Mouse (Mus musculus) spleen, adult 2 months (tissue): Measurements from ENCODE around the gene Spta1.

ENCODE experiments used
- CTCF ChIP-seq: fragments of 200-500 bp; IDR thresholded peaks from 2 replicates; pipeline ENCODE4 v1.5.1; 2011; ENCODE audit warnings: mild to moderate bottlenecking, inconsistent platforms; ENCODE audit not compliant: insufficient read depth, insufficient read length, insufficient replicate concordance; ENCODE audit errors: extremely low read depth
- POLR2A ChIP-seq: fragments of 200-500 bp; IDR thresholded peaks from 2 replicates; pipeline ENCODE4 v1.6.1; 2011; ENCODE audit warnings: low read depth, low read length, inconsistent platforms

DNA sequence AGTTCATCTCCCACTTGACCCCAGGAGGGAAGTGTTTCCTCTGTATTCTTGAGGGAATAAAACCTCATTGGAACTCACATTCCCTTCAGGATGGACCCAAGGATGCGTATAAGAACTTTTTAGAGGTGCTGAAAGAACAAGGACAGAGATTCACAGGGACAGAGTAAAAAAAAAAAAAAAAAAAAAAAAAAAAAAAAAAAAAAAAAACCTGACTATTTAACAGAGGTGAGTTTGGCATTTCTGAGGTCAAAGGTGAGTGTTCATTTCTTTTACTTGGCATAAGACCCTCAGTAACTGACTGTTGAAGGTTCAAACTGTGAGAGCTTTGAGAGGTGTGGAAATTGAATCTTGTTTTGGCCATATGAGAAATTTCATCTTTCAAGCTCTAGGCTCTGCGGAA is 23.3 kb upstream of the Spta1 start:
- TF ChIP-seq CTCF (no peak), POLR2A (no peak)
